Mouse (Mus musculus): ENCODE results near the gene Slc22a17.
"Not testable (repeated sequence)": the region's sequence is repeated elsewhere in the genome, so short reads cannot be mapped to it uniquely, and the experiment has no call there.

Gene Slc22a17

GRCm38 (mm10) chr14:54912886-54913285, at the start of gene Slc22a17:
TSS of gene Slc22a17 (minus strand) at chr14:54913132.
- in situ Hi-C loops (cut with MboI; ENCODE audit: low sequenced_read_pairs), result no loop called here

- in situ Hi-C loops (cut with MboI; ENCODE audit: low sequenced_read_pairs), result no loop called here
Measured at GRCm38 (mm10) chr14:54962714-54963113, 49.8 kb upstream of the Slc22a17 start.

- in situ Hi-C loops (cut with MboI; ENCODE audit: low sequenced_read_pairs), result no loop called here
Measured at GRCm38 (mm10) chr14:54961487-54961886, 48.6 kb upstream of the Slc22a17 start.

- in situ Hi-C loops (cut with MboI; ENCODE audit: low sequenced_read_pairs), result no loop called here
Measured at GRCm38 (mm10) chr14:54960769-54961168, 47.8 kb upstream of the Slc22a17 start.

GRCm38 (mm10) chr14:54959853-54960613, 47.1 kb upstream of the Slc22a17 start:
- in situ Hi-C loops (cut with MboI; ENCODE audit: low sequenced_read_pairs), result not testable (repeated sequence)

- in situ Hi-C loops (cut with MboI; ENCODE audit: low sequenced_read_pairs), result no loop called here
Measured at GRCm38 (mm10) chr14:54959197-54959596, 46.3 kb upstream of the Slc22a17 start.

GRCm38 (mm10) chr14:54958503-54958902, 45.6 kb upstream of the Slc22a17 start:
- in situ Hi-C loops (cut with MboI; ENCODE audit: low sequenced_read_pairs), result no loop called here

- in situ Hi-C loops (cut with MboI; ENCODE audit: low sequenced_read_pairs), result no loop called here
Measured at GRCm38 (mm10) chr14:54956533-54956932, 43.6 kb upstream of the Slc22a17 start.

- in situ Hi-C loops (cut with MboI; ENCODE audit: low sequenced_read_pairs), result no loop called here
Measured at GRCm38 (mm10) chr14:54955481-54955880, 42.5 kb upstream of the Slc22a17 start.

- in situ Hi-C loops (cut with MboI; ENCODE audit: low sequenced_read_pairs), result no loop called here
Measured at GRCm38 (mm10) chr14:54954474-54954873, 41.5 kb upstream of the Slc22a17 start.

- in situ Hi-C loops (cut with MboI; ENCODE audit: low sequenced_read_pairs), result no loop called here
Measured at GRCm38 (mm10) chr14:54953664-54954206, 40.8 kb upstream of the Slc22a17 start.

GRCm38 (mm10) chr14:54951587-54951986, 38.7 kb upstream of the Slc22a17 start:
- in situ Hi-C loops (cut with MboI; ENCODE audit: low sequenced_read_pairs), result no loop called here

- in situ Hi-C loops (cut with MboI; ENCODE audit: low sequenced_read_pairs), result no loop called here
Measured at GRCm38 (mm10) chr14:54950493-54950892, 37.6 kb upstream of the Slc22a17 start.

GRCm38 (mm10) chr14:54948781-54949180, 35.8 kb upstream of the Slc22a17 start:
- in situ Hi-C loops (cut with MboI; ENCODE audit: low sequenced_read_pairs), result no loop called here

- in situ Hi-C loops (cut with MboI; ENCODE audit: low sequenced_read_pairs), result not testable (repeated sequence)
Measured at GRCm38 (mm10) chr14:54947008-54947407, 34.1 kb upstream of the Slc22a17 start.

GRCm38 (mm10) chr14:54945975-54946704, 33.2 kb upstream of the Slc22a17 start:
- in situ Hi-C loops (cut with MboI; ENCODE audit: low sequenced_read_pairs), result no loop called here

GRCm38 (mm10) chr14:54944939-54945338, 32.0 kb upstream of the Slc22a17 start:
- in situ Hi-C loops (cut with MboI; ENCODE audit: low sequenced_read_pairs), result loop anchor here (5.0 kb wide), 1 partner anchor 43 kb away; no protein-coding TSS in a partner anchor

GRCm38 (mm10) chr14:54943971-54944370, 31.0 kb upstream of the Slc22a17 start:
- in situ Hi-C loops (cut with MboI; ENCODE audit: low sequenced_read_pairs), result loop anchor here (5.0 kb wide), 1 partner anchor 42 kb away; no protein-coding TSS in a partner anchor

- in situ Hi-C loops (cut with MboI; ENCODE audit: low sequenced_read_pairs), result loop anchor here (5.0 kb wide), 1 partner anchor 40 kb away; no protein-coding TSS in a partner anchor
Measured at GRCm38 (mm10) chr14:54942479-54942878, 29.5 kb upstream of the Slc22a17 start.

- in situ Hi-C loops (cut with MboI; ENCODE audit: low sequenced_read_pairs), result loop anchor here (5.0 kb wide), 1 partner anchor 39 kb away; no protein-coding TSS in a partner anchor
Measured at GRCm38 (mm10) chr14:54941024-54941978, 28.4 kb upstream of the Slc22a17 start.

Measured in CH12F3 (cell line).